Mouse (Mus musculus) erythroblast, adult 5-6 weeks (primary cell): ENCODE measurements at regions not wholly inside any gene's neighbourhood (a gene's known extent, or its start where the extent isn't known, plus 50 kb on each side); places are given as distances from the start of the nearest gene placed in this dataset.

ENCODE experiments used
- ATAC-seq: replicated peaks from 2 replicates; pipeline ENCODE4 v1.8.0; 2016; ENCODE audit warnings: moderate number of reproducible peaks, mild to moderate bottlenecking, moderate TSS enrichment, inconsistent platforms; ENCODE audit not compliant: poor library complexity, low FRiP score, severe bottlenecking

GRCm38 (mm10) chr19:54407904-54408303, 364.0 kb downstream of the Adra2a start:
- no peak for ATAC-seq

GRCm38 (mm10) chr19:54429062-54429461, 385.1 kb downstream of the Adra2a start:
- no peak for ATAC-seq

- no peak for ATAC-seq
These were observed 396.8 kb downstream of the Adra2a start for GRCm38 (mm10) chr19:54440713-54441112.

- no peak for ATAC-seq
These were observed 416.6 kb downstream of the Adra2a start for GRCm38 (mm10) chr19:54460426-54461170.

GRCm38 (mm10) chr19:54462480-54462879, 418.5 kb downstream of the Adra2a start:
- no peak for ATAC-seq

- ATAC-seq = no peak
These were observed 426.1 kb downstream of the Adra2a start for GRCm38 (mm10) chr19:54470034-54470433.

GRCm38 (mm10) chr19:54498066-54498465, 454.1 kb downstream of the Adra2a start:
- ATAC-seq = no peak

GRCm38 (mm10) chr19:54533858-54534257, 489.9 kb downstream of the Adra2a start:
- no peak for ATAC-seq

- no peak for ATAC-seq
These were observed 511.4 kb downstream of the Adra2a start for GRCm38 (mm10) chr19:54555351-54555750.

GRCm38 (mm10) chr19:54557984-54558383, 514.0 kb downstream of the Adra2a start:
- no peak for ATAC-seq

GRCm38 (mm10) chr19:54583574-54583973, 539.6 kb downstream of the Adra2a start:
- ATAC-seq = no peak

- no peak for ATAC-seq
These were observed 540.8 kb downstream of the Adra2a start for GRCm38 (mm10) chr19:54584687-54585237.

GRCm38 (mm10) chr19:54585326-54585725, 541.4 kb downstream of the Adra2a start:
- no peak for ATAC-seq

GRCm38 (mm10) chr19:54603345-54603744, 523.7 kb downstream of the Gpam start:
- no peak for ATAC-seq

- ATAC-seq = no peak
These were observed 521.7 kb downstream of the Gpam start for GRCm38 (mm10) chr19:54605346-54605745.

- no peak for ATAC-seq
These were observed 510.1 kb downstream of the Gpam start for GRCm38 (mm10) chr19:54616924-54617323.
